Mouse (Mus musculus): ENCODE measurements around the gene Chpf.

Chpf gene

DNA sequence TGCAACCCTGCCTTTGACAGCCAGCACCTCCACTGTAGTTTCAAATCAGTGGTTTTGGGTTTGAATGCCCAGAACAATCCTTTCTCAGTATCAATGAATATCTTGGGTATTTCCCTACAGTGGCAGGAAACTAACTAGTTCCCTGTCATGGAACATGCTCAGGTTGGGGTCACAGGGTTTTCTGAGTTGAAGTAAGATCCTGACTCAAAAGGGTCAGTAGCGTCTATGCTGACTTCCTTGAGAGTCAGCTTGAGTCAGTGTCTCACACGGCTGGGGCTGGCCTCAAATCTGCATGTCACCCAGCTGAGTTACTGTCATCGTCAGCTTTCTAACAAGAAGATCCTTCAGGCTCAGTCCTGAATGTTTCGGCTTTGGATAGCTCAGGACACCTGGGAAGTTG is 19.8 kb upstream of the Chpf start:
- DNase-seq: no peak

DNA sequence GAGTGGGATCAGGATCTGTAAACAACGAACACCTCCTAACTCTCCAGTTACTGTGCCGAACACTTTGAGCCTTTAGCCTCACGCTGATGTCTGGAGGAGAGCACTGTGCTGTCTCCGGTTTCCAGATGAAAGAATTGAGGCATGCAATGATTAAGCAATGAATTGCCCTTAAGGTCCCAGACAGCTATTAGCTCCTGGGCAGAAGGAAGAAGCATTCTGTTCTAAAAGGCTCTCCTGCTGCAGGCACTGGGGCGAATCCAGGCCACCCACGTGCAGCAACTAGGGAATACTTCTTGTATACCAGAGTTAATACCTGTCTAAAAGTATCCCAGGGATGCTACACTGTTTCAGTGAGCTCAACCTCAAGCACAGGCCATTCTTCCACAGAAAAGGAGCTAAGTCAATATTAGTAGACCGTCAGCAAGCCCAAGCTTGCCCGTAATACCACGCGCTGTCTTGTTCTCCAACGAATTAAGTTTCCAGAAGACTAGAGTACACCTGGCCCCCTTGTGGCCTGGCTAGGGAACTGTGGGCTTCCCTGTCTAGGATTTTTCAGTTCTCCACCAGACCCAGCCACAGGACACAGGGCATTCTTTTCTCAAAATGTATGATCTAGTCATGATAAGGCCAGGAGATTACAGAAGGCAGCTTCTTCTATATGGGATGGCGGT is 15.9 kb upstream of the Chpf start:
- no peak for DNase-seq

DNA sequence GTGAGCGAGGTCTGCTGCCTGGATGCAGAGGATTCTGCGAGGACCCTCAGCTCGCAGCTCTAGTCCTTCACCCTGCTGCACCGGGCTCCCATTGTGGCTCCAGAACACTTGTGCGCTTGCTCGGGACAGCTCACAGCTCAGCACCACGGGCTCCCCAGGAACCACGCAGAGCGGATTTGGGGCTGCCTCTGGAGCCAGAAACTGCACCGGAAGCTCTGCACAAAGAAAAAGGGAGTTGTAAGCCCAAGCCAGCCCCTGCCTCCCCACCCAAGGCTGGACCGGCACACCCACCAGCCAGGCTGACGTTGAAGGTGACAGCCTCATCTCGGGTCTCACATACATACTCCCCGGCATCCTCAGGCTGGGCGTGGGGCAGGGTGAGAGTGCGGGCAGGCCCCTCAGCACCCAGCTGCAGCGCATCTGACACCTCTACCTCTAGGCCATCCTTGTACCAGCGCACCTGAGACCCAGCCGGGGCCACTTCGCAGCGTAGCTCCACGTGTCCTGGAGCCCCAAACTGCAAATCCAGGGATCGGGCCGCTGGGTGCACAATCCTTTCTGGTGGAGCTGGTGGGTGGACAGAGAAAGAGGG is 13.6 kb upstream of the Chpf start:
- no peak for DNase-seq

DNA sequence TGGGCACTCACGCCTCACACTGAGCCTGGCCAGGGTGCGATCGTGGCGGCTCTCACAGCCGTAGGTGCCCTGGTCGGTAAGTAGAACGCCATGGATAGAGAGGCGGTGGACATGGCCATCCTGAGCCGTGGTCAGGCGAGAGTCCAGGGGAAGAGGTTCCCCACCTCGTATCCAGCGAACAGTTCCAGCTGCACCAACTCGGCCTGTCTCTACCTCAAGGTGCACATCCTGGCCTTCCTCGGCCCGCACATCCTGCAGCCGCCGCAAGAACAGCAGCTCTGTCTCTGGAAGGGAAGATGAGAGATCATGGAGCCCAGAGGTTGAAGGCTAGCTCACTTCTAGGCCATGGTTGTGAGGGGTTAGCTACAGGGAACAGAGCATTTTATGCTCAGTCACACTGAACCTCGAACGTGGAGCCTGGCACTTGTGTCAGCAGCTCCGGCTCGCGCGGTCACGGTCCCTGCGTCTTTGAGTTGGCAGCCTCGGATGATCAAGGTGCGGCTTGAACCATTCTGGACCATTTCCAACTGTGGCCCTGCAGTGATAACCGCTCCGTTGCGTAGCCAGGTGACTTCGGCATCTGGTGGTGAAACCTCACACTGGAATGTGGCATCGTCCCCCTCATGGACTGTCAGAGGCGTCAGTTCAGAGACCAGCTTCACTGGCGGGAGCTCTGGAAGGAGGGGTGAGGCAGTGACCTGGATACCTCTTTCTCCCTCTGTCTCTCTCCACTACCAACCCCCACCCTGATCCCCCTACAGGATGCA is 11.9 kb upstream of the Chpf start:
- no peak for DNase-seq

DNA sequence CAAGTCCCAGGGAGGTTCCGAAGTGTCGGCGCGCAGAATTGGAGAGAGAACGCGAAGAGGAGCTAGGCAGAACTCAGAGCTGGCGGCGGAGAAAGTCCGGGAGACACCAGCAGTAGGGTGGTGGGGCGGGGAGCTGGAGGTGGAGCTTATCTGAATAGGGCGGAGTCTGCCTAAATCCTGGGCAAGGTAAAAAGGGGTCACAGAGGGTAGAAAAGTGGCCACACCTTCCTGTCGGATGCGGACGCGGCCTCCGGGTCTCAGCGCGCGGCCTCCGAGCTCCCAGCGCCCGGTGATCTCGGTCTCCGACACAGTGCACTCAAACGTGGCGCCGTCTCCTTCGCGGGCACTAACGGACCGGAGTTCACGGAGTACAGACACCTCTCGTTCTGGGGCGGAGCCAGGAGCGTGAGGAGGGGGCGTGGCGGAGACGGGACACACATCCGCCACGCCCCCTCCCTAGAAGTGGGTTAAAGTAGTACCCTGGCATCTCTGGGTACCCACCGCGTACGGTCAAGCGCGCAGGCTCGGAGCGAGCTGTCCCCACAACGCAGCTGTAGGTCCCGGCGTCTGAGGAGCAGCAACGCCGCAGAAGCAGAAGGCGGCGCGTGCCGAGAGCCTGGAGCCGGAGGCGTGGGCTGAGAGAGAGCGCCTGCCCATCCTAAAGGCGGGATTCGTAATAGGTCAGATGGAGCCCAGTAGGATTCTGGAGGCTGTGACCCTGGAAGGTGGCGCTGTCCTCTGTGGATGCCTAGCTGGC is 8.5 kb upstream of the Chpf start:
- peak; percentile 70 to 74 for DNase-seq

DNA sequence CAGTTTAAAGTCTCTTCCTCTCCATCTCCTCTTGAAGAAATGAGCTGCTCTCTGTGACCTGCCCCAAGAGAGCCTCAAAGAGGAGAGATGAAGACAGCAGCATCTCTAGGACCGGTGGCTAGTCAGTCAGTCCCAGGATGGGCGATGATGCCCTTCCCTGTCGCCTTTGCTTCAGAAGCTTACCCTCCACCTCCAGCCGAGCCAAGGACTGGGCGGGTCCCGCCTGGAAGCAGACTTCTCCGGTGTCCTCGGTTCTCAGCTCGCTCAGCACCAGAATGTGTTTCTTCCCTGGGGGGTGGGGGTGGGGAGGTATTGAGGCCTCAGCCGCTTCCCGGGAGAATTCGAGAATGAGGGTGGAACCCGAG is 7.9 kb upstream of the Chpf start:
- DNase-seq: no peak

DNA sequence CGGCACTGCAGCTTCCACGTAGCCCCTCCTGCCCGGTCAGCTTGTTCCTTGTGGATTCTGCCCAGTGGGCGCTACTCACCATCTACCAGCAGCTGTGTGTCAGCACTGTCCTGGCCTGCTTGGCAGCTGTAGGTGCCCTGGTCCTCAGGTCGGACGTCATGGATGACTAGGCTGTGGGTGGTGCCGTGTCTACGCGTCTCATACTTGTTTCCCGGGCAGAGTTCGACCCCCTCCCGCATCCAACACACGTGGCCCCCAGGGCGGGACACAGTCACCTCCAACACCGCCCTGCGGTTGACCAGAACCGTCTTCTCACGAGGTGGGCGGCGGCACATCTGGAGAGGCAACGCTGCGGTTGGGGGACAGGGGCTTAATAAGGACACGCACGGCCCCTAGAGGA is 7.5 kb upstream of the Chpf start:
- no peak for DNase-seq

DNA sequence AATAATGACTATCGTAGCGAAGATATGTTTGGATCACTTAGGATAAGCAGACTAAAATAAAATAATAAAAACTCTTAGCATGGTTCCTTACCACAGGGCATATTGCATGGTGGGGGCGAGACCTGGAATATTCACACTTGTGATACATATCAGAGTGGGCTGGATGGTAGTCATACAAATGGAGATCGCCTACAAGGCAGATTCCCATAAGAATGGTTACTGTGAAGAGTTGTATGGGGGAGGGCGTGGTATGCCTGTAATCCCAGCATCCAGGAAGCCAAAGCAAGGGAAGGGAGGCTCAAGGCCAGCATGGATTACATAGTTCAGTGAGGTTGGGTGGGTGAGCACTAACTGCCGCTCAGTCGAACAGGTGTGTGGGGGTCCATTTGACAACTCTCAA is 1.6 kb upstream of the Chpf start:
- DNase-seq: no peak

DNA sequence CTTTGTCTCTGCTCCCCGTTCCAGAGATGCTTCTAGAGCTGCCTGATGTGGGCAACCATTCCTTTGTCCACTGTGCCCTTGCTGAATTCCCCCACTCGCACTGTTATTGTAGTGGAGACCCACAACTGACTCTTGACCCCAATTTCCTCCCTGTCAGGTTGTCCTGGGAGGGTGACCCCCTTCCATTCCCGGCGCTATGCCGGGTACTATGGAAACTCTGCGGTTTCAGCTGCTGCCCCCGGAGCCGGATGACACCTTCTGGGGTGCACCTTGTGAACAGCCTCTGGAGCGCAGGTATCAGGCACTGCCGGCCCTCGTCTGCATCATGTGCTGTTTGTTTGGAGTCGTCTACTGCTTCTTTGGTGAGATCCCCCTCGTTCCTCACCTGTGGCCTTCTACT is 929 bp upstream of the Chpf start:
- no peak for DNase-seq

DNA sequence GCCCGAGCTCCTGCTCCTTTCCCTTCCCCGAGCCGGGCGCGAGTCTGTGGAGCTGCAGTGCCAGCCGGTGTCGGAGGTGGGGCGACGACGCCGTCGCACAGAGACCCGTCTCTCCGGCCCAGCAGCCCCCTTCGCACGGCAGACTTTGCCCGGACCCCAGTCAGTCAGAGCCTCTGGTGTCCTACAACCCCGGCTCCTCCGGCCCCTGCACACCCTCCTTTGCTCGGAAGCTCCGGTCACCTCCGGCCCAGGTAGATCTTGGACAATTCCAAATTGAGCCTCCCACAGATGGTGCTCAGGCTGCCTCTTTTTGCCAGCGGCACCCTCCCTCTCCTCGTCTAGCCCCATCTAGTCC is 505 bp upstream of the Chpf start:
- DNase-seq: no peak

DNA sequence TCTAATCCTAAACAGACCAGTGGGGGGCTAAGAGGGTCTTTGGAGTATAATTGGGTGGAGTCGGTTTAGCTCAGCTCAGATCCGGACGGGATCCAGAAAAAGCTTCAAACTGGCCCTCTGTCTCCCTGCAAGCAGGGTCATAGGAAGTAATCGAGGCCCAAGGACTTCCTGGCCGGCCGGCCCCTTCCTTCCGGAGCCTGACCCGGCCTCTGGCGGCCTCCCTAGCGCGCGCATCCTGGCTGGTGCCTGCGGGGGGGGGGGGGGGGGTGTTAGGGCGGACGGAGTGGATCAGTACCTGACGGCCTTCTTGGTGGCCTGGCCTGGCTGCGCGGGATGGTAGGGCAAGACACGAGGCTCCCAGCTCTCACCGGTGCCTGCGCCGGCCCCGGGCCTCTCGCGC is 610 bp downstream of the Chpf start:
- no peak for DNase-seq

DNA sequence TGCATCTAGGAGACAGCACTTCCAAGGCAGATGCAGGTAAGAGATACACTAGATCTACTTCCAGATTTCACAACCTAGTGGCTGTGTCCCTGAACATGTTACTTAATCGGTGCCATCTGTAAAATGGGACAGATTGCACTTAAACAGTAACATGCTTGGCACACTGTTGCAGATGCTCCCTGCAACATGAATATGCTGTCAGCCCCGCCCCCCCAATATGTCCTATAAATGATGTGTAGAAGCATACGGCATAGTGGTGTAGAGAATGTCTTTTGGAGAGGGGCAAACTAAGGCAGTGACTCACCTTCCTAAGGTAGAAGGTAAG is 1.2 kb downstream of the Chpf start:
- no peak for DNase-seq

DNA sequence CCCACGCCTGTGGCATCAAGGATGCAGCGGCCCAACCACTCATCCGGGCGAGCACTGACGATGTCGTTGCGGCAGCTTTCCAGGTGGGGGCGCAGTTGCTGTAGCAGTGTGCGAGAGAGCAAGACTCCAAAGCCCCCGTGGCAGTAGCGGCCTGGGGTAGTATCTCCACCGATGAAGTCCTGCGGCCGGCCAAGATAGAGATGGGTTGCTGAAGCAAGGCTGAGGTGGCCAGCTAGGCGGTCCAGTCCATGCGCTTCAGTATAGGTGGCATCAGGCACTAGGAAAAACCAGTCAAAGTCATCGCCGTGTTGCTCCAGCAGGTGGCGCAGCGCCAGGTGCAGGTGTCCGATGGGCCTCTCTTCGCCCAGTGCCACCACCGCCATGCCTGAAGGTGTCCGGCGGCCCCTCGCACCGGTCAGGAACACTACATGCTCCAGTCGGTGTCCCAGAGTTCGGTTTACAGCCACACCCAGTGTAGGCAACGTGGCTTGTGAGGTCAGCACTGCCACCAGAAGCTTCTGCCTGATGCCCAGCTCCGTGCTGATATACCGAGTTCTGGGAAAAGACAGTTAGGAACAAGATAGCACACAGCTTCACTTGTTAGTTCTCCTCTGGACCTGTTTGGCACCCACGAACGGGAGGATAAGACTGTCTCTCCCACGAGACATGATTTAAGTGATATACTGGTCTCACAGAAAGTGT is 1.7 kb downstream of the Chpf start:
- DNase-seq: peak; percentile 76 to 80

DNA sequence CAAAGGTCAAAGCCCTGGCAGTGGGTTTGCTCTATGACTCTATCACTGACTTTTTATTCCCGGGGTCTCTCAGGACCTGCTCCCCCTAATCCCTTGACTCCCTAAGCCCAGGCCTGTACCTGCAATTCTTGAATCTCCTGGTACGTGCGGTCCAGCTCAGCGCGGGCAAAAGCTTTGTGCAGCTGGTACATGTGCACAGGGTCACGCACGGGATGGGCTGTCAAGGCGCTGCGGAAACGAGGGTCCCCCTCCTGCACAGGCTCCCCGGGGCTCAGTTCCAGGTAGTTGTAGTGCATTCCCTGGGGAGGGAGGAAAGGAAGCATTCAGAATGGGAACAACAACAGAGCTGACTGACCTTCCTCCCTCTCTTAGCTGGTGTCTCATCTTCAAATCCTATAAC is 2.7 kb downstream of the Chpf start:
- no peak for DNase-seq

DNA sequence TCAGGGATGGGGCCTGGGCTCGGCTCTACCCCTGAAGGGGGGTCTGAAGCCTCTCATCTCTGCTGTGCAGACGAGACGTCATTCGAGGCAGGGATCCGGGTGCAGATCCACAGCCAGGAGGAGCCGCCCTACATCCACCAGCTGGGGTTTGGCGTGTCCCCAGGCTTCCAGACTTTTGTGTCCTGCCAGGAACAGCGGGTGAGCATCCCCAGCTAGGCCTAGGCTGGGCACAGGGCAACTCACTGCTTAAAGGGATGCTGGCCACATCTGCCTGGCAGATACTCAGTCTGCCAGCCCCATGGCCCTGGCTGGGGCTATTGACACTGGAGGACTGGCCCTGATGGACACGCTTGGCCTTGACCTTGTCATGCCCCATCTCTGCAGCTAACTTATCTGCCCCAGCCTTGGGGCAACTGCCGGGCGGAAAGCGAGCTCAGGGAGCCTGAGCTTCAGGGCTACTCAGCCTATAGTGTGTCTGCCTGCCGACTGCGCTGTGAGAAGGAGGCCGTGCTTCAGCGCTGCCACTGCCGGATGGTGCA is 9.8 kb downstream of the Chpf start:
- no peak for DNase-seq

DNA sequence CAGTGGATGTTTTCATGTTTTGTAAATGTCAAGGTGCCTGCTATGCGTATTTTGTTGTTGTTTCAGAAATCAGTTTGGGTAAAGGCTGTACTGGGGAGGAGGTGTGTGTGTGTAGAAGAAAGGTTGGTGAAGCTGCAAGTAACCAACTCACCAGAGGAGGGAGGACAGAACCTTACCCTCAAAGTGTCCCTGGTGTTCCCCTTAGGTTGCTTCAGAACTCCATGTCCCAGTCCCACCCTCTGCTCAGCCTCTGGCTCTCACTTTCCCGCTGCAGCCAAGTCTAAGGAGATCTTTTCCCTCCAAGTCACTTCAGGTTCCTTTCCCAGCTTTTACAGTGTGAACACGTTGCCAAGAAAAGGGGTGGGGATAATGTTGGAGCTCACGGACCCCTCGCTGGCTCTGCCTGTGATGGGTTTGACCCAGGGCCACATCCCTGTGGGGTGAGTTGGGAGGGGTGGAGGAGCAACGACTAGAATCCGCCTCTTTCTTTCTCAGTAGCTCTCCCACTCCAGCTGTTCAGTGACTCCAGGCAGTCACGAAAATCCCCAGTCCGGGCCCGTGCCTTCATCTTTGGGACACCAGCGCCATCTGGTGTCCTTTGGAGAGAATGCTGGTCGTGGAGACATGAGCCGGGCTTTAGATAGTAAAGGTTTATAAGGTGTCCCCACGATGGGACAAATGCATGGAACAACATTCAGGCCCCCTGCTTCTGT is 11.7 kb downstream of the Chpf start:
- DNase-seq: peak; percentile 56 to 58

DNA sequence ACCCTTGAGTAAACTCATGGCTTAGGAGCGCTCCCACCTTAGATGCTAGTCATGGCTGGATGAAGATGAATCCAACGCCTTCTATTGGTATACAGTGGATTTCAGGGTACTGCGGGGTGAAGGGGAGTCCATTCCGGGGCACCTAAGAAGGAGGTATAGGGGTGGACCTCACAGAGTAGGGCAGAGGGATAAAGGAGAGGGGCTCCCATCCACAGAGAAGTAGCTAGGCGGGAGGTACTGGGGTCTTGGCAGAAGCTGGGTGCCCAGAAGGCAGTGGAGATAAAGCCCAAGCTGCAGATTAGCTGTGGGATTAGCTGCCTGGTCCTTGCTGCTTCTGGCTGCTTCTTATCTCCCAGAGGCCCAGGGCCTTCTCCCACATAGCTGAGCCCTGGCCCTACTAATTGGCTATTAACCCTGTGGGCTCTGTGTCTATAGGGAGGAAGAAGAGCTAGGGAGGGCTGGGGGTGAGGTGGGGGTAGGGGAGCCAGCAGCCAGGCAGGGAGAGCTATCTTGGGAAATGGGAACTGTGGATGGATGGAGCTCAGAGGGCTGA is 15.4 kb downstream of the Chpf start:
- DNase-seq: no peak

DNA sequence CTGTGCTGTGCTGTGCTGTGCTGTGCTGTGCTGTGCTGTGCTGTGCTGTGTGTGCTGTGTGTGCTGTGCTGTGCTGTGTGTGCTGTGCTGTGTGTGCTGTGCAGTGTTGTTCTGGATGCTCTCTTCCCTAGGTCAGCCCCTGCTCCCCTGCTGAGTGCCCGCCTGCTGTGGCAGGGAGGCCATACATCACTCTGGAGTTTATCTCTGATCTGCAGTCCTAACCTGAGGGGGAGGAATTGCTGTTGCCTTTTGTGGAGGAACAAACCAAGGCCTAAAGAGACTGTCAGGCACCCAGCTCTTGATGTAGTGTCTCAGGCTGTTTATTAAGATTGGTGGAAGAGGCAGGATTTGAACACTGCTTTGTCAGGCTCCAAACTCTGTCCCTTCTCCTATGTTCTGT is 16.5 kb downstream of the Chpf start:
- no peak for DNase-seq

DNA sequence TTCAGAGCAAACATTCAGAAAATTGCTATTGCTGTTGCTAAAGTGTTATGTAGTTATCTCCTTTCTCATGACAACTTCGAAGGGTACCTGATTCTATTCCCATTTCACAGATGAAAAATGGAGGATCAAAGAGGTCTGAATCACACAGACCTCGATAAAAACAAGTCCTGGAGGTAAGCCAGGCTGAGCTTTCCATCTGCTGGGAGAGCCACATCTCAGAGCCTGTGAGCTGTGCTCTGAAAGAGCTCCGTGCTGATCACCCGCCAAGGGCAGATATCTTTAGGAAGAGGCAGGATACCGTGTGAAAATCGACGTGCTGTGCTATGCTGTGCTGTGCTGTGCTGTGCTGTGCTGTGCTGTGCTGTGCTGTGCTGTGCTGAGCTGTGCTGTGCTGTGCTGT is 18.8 kb downstream of the Chpf start:
- no peak for DNase-seq

DNA sequence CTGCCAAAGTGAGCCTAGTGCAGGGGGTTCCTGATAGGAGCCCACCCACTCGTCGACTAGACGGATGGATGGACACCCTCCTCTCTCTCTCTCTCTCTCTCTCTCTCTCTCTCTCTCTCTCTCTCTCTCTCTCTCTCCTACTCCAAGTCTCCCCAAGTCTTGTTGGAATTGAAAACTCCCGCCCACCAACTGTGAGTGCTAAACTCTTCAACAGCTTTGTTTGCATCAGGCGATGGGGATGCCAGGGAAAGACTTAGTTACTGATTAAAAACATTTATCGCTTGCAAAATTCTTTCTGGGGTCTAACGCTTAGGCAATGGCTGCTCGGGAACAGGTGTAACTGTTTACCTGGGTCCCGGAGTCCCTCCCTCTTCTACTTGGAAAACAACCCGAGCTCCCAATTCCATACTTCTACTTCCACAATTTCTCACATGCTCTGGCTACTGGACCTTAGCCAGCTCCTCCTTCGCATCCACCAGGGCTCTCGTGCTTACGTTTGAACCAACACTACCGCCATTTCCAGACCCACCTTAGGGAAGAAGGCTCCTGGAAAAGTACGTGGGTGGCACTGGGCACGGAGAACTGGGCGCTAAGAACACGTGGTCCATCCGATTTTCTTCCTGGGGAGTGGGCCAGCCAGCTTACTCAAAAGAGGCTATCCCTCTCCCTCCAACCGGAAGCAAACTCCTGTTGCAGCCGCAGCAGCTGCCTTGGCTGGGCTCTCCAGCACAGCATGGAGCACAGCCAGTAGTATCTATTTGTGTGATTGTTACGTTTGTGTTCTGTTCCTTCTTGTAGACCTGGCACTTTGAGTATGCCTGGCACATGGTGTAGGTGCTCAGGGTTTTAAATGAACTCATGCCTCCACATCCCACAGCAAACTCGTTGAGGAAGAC is 20.1 kb downstream of the Chpf start:
- DNase-seq: no peak

Data from thymus, postnatal 36 days (tissue).